Mouse (Mus musculus): ENCODE data around the gene Gm15293.
"Not testable (repeated sequence)": the region's sequence is repeated elsewhere in the genome, so short reads cannot be mapped to it uniquely, and the experiment has no call there.

Gm15293 gene

DNA sequence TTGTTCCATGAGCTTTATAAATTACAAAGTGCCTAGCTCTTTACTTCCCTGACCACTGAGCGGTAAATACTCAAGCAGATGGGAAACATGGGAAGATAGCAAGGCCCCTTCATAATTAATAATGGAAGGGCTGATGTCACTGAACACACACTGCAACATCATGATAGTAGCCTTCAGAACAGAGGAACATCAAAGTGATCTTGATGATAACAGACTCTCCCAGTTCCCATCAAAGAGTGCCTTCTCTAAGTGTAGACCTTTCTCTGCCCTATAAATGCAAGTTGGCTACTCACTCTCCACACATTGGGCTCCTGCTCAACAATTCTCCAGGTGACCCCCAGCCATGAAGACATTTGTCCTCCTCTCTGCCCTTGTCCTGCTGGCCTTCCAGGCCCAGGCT lies at the start of gene Gm15293:
TSS of gene Gm15293 (plus strand) at position 301 of the 400 bp plus-strand sequence.
- not testable (repeated sequence) for DNase-seq (ENCODE audit: low spot score)

DNA sequence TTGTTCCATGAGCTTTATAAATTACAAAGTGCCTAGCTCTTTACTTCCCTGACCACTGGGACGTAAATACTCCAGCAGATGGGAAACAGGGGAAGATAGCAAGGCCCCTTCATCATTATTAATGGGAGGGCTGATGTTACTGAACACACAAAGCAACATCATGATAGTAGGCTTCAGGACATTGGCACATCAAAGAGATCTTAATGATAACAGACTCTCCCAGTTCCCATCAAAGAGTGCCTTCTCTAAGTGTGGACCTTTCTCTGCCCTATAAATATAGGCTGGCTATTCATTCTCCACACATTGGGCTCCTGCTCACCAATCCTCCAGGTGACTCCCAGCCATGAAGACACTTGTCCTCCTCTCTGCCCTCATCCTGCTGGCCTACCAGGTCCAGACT lies 39.4 kb upstream of the Gm15293 start, which contains the start of gene Defa22:
TSS of gene Defa22 (plus strand) at position 301 of the 400 bp plus-strand sequence.
- DNase-seq (ENCODE audit: low spot score): not testable (repeated sequence)

DNA sequence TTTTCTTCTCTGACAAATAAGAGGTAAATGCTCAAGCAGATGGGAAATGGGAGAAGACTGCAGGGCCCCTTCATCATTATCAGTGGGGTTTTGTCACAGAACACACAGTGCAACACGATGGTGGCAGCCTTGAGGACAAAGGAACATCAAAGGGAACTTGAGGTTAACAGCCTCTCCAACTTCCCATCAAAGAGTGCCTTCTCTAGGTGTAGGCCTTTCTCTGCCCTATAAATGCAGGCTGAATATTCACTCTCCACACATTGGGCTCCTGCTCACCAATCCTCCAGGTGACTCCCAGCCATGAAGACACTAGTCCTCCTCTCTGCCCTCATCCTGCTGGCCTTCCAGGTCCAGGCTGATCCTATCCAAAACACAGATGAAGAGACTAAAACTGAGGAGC lies 10.0 kb upstream of the Gm15293 start, which contains the start of gene Defa31:
TSS of gene Defa31 (plus strand) at position 301 of the 400 bp plus-strand sequence.
- DNase-seq (ENCODE audit: low spot score): not testable (repeated sequence)
